Mouse (Mus musculus): Measurements from ENCODE around the gene Gm28308.

The Gm28308 gene

GRCm38 (mm10) chr6:52231885-52232567 is 18.9 kb upstream of the Gm28308 start:
- DNase-seq = peak in 1 of 2 experiments; percentile 28

DNA sequence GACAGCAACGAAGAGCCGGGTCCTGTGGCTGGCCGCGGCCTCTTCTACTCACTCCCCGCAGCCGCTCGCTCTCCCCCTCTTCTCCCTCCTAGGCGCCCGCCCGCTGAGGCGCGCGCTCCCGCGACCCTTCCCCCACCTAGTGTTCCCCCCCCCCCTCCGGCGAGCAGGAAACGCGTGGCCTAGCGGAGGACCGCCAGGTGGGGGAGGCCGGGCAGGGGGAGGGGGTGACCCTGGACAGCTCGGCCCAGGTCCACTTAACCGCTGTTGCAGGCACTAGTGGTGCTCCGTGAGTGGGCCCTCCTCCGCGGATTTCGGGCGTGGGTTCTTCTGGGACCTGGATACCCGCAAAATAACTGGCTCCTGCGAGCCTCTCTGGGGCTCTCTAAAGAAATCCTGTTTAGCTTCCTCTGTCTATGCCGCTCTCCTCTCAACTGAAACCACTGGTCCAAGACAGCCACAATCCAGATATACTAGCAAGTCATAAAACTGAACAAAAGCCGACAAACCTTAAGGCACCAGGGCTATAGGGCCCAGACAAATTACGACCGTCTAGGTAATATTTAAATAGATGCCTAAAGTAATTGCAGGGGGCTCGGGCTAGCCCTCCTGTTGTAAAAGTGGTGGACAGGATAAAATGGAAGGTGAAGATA is 17.5 kb upstream of the Gm28308 start, which contains the start of gene Hoxa9:
Gene Hoxa9 (minus strand): TSS at position 574 of the 650 bp plus-strand sequence.
- DNase-seq = peak in 1 of 2 experiments; percentile 24

DNA sequence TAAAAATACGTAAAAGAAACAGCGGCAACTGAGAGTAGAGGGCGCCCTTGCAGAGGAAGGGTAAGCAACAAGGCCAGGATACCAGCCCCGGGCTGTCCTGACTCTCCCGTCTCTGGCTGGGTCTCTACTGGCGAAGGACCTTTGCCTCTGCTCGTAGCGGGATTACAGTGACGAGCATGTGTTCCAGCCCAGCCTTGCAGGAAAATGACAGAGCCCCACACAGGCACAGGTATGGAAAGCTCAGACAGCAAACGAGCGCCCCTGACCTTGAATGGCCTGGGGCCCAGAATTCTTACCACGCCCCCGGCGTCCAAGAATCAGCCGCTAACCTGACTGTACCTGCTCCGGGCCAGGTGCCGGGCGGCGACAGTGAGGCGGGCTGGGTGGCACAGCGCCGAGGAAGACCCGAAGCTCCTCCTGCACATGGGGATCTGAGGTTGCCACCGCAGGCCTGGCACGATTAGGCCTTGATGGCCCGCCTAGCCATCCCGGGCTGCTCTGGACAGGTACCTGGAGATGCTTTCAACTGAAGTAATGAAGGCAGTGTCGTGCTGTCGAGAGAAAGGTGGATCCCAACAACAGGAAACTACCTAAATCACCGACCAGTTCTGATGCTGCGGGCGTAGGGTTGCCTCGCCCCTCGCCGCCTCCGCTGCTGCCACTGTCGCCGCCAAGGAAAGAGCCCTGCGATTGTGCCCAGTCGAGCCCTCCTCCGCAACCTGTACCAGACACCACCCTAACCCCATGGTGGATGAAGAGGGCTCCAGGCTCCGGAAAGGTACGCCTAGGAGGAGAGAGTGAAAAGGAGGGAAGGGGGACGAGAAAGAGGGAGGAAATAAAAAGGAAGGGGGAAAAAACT is 16.6 kb upstream of the Gm28308 start:
- peak in 1 of 2 experiments; percentile 27 for DNase-seq

DNA sequence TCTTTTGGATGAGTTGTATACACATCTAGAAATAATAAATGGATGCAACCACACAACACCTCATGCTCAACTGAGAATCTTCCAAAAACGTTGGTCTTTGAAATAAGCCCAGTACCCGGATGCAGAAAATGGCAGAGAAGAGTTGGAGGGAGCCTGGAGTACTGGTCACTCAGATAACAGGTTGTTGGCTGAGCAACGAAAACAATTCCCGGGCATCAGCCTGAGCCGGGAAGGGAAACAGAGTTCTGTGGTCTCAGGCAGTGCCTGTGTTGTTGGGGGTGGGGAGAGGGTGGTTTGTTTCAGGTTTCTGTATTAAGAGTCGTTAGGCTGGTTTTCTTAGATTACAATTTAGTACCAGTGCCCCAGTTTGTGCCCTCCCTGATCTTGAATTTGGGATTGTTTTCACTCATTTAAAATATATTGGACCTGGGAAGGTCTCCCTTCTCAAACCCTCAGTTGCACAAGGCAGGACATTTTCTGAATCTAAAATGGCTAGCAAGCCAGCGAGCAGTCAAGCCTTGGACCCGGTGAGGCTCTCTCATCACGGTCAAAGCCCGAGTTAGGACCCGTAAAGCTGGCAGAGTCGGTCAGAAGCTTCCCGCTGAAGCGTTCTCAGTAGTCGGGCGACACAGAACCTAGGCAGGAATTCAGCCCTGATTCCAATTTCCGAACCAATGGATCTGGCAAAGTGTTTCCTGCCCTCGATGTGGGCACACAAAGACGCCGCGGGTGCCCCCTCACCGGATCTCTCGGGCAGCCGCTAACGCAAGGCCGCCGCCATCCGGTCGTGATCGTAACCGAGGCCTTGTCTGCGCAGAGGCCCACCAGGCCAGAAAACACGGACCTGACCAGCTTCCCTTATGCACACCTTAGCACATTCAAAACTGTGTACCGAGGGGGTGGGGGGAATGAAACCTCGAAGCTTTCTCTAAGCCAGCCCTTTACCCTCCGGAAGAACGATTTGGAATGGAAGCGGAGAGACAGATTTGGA is 15.6 kb upstream of the Gm28308 start:
- DNase-seq = peak in 1 of 2 experiments; percentile 35

- peak in 1 of 2 experiments; percentile 14 for DNase-seq
Observed at GRCm38 (mm10) chr6:52227470-52228222, 14.5 kb upstream of the Gm28308 start.

- peak in 1 of 2 experiments; percentile 25 for DNase-seq
Observed at GRCm38 (mm10) chr6:52226569-52227257, 13.6 kb upstream of the Gm28308 start.

- peak in 1 of 2 experiments; percentile 37 for DNase-seq
Observed at GRCm38 (mm10) chr6:52225612-52226568, 12.8 kb upstream of the Gm28308 start.

- peak in 1 of 2 experiments; percentile 21 for DNase-seq
Observed at GRCm38 (mm10) chr6:52224895-52225611, 11.9 kb upstream of the Gm28308 start.

GRCm38 (mm10) chr6:52223939-52224760 is 11.0 kb upstream of the Gm28308 start:
- DNase-seq = peak in 1 of 2 experiments; percentile 19

GRCm38 (mm10) chr6:52222729-52223128 is 9.6 kb upstream of the Gm28308 start:
- DNase-seq = peak in 1 of 2 experiments; percentile 18

DNA sequence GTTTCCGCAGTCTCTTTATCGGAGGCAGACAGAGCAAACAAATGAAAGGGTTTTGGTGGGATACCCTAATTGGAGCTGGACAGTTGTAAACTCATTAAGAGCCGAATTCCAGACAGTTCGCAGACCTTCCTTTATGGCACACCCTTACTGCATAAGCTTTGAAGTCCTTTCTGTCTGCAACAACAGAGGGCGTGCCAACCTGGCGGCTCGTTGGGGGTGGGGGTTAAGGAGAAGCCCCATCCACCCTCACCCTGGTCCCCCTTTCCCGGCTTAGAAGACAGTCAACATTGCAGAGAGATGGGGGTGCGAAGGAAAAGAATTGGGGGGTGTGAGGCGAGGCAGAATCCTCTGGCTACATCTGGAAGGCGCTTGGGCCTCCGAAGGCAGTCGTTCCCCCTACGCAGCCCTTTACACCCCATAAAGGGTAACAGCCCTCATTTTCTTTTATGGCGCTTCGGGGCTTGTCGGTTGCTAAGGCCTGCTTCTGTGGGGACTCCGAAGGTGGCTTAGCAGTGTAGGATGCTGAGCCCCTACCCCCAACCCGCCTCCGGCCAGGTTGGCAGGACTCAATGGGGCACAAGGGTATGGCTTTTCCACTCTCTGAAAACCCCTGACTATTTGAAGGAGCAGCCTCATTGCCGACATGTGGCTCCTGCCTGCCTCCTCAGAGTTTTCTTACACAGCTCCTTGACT is 9.0 kb upstream of the Gm28308 start:
- DNase-seq = peak in 1 of 2 experiments; percentile 16

DNA sequence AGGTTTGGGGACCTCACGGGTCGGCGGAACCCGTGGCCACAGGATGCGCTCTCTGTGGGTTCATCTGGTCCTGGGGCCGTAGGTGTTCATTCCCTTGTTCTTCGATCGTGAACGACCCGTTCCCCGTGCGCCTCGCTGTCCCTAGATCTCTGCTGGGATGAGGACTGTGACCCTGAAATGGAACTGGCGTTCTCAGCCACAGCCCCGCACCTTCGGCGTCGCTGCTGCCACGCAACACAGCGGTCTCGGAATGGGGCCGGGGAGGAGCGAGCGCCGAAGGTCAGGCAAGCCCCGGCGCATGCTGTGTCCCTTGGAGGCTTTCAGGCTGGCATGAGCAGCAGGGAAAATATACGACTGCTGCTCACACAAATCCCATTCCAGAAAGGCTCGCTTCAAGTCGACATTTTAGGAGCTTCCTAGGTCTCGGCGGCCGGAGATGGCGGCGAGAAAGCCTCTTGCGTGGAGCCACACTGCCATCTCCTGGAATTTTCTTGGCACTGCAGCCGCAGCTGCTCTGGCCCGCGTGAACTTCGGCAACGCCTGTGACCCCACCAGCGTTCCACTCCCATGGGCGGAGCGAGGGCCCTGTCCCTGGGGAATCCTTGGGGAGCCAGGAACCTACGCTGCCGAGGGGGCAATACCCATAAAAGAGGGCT is 8.3 kb upstream of the Gm28308 start, which contains the start of gene Hoxa7:
Gene Hoxa7 (minus strand): TSS at position 518 of the 656 bp plus-strand sequence.
- peak; percentile 89 to 92 for DNase-seq

GRCm38 (mm10) chr6:52220865-52221310 is 7.7 kb upstream of the Gm28308 start:
- DNase-seq = no peak

GRCm38 (mm10) chr6:52220003-52220864 is 7.1 kb upstream of the Gm28308 start:
- peak; percentile 24 to 27 for DNase-seq
